Mouse (Mus musculus) G1E-ER4 (cell line): ENCODE results near the gene 4930432K21Rik. TPM values are rescaled to one million over a fixed set of nuclear protein-coding genes. Genes with fewer than 3 reads are reported as not detected.

Source experiments
- GATA1 ChIP-seq: IDR thresholded peaks from one replicate; pipeline ENCODE4 v1.8.0; 2012; ENCODE audit warnings: low read length, inconsistent platforms
- polyA plus RNA-seq: library from polyadenylated mRNA; stranded (reverse); fragments of >175 nt; gene quantifications from 2 replicates; pipeline ENCODE4 v1.2.3, GENCODE M21; 2012

The 4930432K21Rik gene
- polyA plus RNA-seq, 1 experiment, result 0.19 TPM

DNA sequence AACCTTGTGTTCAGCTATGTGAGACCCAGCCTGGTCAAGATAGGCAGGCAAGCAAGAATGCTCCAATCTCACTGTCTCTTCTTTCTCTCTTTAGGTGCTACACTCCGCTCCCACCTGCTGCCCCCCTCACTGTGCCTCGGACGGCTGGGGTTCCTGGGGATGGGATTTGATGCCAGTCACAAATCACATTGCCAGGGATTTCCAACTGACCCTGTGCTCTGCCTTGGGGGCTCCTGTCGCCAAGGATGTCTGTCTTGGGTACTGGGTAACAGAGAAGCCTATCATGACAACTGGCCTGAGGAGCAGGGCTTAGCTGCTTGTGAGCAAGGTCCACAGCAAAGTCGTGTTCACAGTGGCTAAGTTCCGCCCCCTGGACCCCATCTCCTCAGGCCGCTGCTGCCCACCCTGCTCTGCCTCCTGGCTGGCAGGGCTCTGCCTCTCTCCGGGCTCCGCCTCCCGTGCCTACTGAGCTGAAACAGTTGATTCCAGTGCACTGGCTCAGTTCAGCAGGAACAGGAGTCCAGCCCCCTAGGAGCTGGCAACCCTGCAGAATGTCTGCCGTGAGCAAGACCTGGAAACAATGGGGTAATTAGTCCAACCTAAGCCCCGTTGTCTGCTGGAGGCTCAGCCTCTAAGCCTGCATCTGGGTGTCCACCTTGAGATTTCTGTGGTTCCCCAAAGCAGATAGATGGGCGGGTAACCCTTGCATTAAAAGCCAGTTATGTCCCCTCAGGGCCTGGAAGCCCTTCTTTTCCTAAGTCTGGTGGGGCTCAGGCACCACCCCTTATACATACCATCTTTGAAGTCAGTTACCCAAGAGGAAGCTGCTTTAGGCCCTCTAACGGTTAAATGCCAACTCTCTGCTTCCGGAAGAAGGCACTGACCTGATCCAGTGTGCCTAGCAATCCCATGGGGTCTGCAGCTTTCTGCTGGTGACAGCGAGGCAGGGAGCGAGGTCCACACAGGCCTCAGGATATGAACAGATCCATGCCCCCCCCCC, 60.9 kb downstream of the 4930432K21Rik start:
- no peak for TF ChIP-seq GATA1

DNA sequence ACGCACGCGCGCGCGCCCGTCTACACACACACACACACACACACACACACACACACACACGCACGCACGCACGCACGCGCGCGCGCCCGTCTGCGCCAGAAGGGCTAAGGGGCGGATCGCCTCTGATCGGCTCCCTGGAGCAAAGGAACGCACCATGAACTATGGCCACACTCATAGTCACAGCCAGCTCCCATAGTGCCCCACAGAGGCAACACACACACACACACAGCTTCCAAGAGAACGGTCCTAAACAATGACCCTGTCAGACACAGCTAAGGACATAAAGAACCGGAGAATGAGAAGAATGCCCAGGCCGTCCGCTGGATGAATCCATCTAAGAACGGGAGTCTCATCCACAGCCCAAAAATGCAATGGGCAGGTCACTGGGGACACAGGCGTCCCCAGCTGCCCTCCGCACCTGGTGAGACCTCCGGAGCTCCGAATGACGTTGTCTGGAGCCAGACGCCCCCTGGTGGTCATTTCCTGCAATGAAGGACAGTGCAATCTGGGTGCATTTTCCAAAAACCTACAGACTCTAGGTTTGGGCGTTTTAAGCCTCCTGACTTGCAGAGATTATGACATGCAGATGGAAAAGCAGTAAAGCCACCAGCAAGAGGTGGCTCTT, 62.5 kb downstream of the 4930432K21Rik start:
- TF ChIP-seq GATA1, result no peak

DNA sequence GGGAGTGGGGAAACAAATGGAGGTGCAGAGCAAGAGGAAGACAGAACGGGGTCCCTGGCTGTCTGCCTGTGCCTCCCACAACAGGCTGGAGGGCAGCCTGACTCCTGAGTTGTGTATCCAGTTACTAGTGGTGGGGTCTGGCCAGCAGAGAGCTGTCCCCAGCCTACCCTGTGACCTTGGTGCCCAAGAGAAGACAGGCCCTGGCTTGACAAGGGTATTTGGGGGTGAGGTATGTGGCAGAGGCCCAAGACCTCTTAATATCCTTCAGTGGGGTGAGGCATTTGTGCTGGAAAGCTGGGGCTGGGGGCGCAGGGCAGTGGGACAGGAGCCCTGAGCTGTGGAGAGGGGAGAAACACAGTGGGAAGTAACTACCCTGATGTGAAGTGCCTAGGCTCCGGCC, 63.4 kb downstream of the 4930432K21Rik start:
- no peak for TF ChIP-seq GATA1

DNA sequence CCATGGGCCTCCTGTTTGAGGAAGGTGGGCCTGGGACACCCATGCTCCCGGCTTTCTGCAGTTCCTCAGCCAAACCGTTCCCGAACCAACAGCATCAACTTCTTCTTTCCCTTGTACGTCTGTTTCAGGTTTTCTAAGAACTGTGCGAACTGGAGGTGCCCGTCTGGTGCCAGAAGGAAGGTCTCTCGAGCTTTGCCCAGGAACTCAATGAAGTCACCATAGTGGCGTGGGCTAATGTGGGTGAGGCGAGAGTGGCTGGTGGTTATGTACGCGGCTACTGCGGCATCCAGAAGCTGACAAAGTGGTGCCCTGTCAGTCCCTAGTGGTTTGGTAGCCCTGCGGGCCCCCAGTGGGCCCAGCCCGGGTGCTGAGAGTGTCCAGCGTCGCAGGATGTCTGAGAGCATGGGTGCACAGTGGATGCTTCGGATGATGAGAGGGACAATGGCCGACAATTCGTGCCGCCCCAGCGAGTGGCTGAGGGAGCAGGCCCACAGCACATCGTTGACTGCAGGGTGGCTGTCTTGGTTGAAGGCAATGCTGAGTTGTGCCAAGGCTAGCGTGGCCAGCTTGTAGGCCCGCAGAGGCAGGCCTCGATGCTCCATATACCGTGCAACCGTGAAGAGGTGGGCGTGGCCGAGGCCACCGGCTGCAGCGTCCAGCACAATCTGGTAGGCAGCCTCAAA, 64.2 kb downstream of the 4930432K21Rik start:
- TF ChIP-seq GATA1, result no peak

DNA sequence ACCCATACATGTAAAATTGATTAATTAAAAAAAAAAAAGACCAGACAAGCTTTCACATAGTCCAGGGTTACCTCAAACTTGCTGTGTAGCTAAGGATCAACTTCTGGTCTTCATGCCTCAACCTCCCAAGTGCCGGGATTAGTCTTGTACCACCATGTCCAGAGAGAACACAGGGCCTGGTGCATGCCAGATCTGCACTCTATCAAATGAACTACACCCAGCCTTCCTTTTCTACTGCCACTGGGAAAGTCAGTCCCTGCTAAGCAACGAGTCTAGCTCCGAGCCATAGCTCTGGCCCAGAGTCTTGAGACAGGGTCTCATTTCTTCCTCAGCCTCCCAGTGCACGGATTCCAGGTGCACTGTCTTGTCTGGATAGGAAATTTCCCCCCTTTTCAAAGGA, 65.5 kb downstream of the 4930432K21Rik start:
- no peak for TF ChIP-seq GATA1

DNA sequence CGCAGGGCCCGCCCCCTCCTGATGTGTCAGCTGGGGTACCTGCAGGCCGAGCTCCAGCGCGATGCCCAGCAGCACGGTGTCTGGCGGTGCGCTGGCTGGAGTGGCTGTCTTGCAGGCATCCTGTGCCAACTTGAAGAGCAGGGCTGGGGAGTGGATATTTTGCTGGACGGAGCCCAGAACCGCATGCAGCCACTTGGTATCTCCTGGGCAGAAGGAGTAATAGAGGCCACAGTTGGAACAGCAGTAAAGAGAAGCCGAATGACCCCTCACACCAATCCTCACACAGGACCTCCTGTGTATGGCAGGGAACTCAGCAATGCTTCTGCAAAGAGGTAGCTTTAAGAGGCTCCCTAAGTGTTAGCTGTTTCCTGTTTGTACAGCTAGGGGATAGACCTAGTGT, 69.4 kb downstream of the 4930432K21Rik start:
- TF ChIP-seq GATA1, result no peak

DNA sequence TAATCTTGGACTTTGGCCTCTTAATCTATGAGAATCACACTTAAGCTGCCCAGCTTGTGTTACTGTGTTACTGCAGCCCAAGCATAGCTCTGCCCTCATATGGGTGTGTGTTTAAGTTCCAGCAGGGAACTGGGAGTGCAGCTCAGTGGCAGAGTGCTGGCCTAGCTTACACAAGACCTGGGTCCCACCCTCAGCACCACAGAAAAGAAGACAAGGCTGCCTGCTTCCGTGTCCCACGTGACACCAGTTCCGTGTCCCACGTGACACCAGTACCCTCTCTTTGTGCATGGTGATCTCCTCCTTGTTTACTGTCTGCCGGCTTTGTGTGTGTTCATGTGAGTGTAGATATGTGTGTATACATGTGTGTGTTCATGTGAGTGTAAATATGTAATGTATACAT, 70.3 kb downstream of the 4930432K21Rik start:
- TF ChIP-seq GATA1, result no peak

DNA sequence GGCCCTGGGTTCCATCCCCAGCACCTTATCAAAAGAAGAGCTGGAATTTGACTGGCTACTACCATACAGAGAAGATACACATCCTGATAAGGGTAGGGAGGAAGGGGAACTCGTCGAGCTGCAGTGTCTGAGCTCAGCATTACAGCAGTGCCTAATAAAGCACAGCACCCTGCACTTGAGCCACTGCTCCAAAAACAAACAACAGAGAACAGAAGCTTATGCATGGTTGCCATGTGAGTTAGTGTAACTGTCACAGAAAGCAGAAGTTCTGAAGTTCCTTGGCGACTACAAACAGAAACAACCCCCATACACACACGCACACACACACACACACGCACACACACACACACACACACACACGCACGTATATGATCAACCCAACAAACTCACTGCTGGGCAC, 72.3 kb downstream of the 4930432K21Rik start:
- TF ChIP-seq GATA1, result no peak

Other genes with a start within 250 kb of the 4930432K21Rik start
- gene Adgrl1, start 247.9 kb upstream of the 4930432K21Rik start, polyA plus RNA-seq, result 28.6 and 31.7 TPM in 2 replicates
- gene Gm10644, start 192.8 kb upstream of the 4930432K21Rik start, polyA plus RNA-seq, result not detected in 2 replicates
- 226 and 290 TPM in 2 replicates for gene Asf1b, start 192.5 kb upstream of the 4930432K21Rik start, polyA plus RNA-seq
- 53.2 and 56.2 TPM in 2 replicates for gene Prkaca, start 175.0 kb upstream of the 4930432K21Rik start, polyA plus RNA-seq
- gene Samd1, start 150.4 kb upstream of the 4930432K21Rik start, polyA plus RNA-seq, result 275 and 319 TPM in 2 replicates
- 0.89 and 1.1 TPM in 2 replicates for gene 1700067K01Rik, start 146.5 kb upstream of the 4930432K21Rik start, polyA plus RNA-seq
- not detected in 2 replicates for gene 2210011C24Rik, start 135.9 kb upstream of the 4930432K21Rik start, polyA plus RNA-seq
- 0.29 and 0.55 TPM in 2 replicates for gene Palm3, start 126.6 kb upstream of the 4930432K21Rik start, polyA plus RNA-seq
- gene Il27ra, start 105.4 kb upstream of the 4930432K21Rik start, polyA plus RNA-seq, result not detected in 2 replicates
- not detected in 2 replicates for gene Rln3, start 103.0 kb upstream of the 4930432K21Rik start, polyA plus RNA-seq
- gene Gm10643, start 82.9 kb upstream of the 4930432K21Rik start, polyA plus RNA-seq, result 0.11 TPM in 2 replicates
- 41.0 and 46.3 TPM in 2 replicates for gene Rfx1, start 81.2 kb upstream of the 4930432K21Rik start, polyA plus RNA-seq
- gene Dcaf15, start 43.3 kb upstream of the 4930432K21Rik start, polyA plus RNA-seq, result 60.0 and 74.5 TPM in 2 replicates
- gene Podnl1, start 22.0 kb upstream of the 4930432K21Rik start, polyA plus RNA-seq, result 0.02 and 0.03 TPM in 2 replicates
- gene Cc2d1a, start 89 bp upstream of the 4930432K21Rik start, polyA plus RNA-seq, result 18.0 and 21.2 TPM in 2 replicates
- gene Nanos3, start 37.2 kb downstream of the 4930432K21Rik start, polyA plus RNA-seq, result not detected in 2 replicates
- gene Zswim4, start 89.0 kb downstream of the 4930432K21Rik start, polyA plus RNA-seq, result 8.9 and 14.2 TPM in 2 replicates
- gene D8Ertd738e, start 101.7 kb downstream of the 4930432K21Rik start, polyA plus RNA-seq, result 251 and 389 TPM in 2 replicates
- gene Mri1, start 109.3 kb downstream of the 4930432K21Rik start, polyA plus RNA-seq, result 73.1 and 105 TPM in 2 replicates
- 7.2 and 14.1 TPM in 2 replicates for gene Ccdc130, start 122.4 kb downstream of the 4930432K21Rik start, polyA plus RNA-seq
- 50.9 and 74.9 TPM in 2 replicates for gene Cacna1a, start 240.4 kb downstream of the 4930432K21Rik start, polyA plus RNA-seq